Mouse (Mus musculus) ES-Bruce4 (cell line): ENCODE data around the gene Olfr1389.

ENCODE experiments used
- CTCF ChIP-seq: IDR thresholded peaks from one replicate; pipeline ENCODE4 v1.8.1; 2011; ENCODE audit warnings: low read depth, low read length
- POLR2A ChIP-seq: IDR thresholded peaks from one replicate; pipeline ENCODE4 v1.8.1; 2011; ENCODE audit warnings: low read length; ENCODE audit not compliant: insufficient read depth

DNA sequence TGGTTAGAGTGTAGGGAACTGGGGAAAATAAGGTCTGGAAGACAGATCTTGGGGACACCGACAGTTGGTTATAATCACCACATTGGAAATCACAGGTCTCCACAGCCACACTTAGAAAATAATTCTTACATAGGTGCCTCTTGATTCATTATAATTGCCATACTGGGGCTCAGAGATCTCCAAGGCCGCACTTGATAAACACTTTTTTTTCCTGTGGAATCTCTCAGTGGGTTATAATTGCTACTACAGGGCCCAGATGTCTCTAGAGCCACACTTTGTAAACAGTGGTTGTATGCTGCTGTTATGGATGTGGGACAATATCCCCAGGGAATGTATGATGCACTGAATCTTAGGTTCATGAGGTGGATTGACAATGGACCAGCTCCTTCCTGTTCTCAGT lies at the start of gene Olfr1389:
- TF ChIP-seq POLR2A (no peak), CTCF (no peak)
